Mouse (Mus musculus): Measurements from ENCODE around the gene Chst8.

Gene Chst8

GRCm38 (mm10) chr7:34752151-34752762, 60.3 kb downstream of the Chst8 start:
- DNase-seq (ENCODE audit: low read depth, low spot score) = peak; percentile 69

GRCm38 (mm10) chr7:34750350-34750749, 62.2 kb downstream of the Chst8 start:
- DNase-seq (ENCODE audit: low read depth, low spot score) = no peak

- DNase-seq (ENCODE audit: low read depth, low spot score) = no peak
Measured at GRCm38 (mm10) chr7:34749753-34750152, 62.8 kb downstream of the Chst8 start.

GRCm38 (mm10) chr7:34748501-34748900, 64.0 kb downstream of the Chst8 start:
- no peak for DNase-seq (ENCODE audit: low read depth, low spot score)

GRCm38 (mm10) chr7:34747661-34748060, 64.8 kb downstream of the Chst8 start:
- DNase-seq (ENCODE audit: low read depth, low spot score) = no peak

- DNase-seq (ENCODE audit: low read depth, low spot score) = peak; percentile 47
Measured at GRCm38 (mm10) chr7:34746586-34746985, 65.9 kb downstream of the Chst8 start.

GRCm38 (mm10) chr7:34746165-34746564, 66.3 kb downstream of the Chst8 start:
- DNase-seq (ENCODE audit: low read depth, low spot score) = no peak

GRCm38 (mm10) chr7:34745426-34745825, 67.1 kb downstream of the Chst8 start:
- DNase-seq (ENCODE audit: low read depth, low spot score) = no peak

GRCm38 (mm10) chr7:34744994-34745393, 67.5 kb downstream of the Chst8 start:
- DNase-seq (ENCODE audit: low read depth, low spot score) = no peak

- no peak for DNase-seq (ENCODE audit: low read depth, low spot score)
Measured at GRCm38 (mm10) chr7:34743411-34744085, 69.0 kb downstream of the Chst8 start.

- no peak for DNase-seq (ENCODE audit: low read depth, low spot score)
Measured at GRCm38 (mm10) chr7:34739371-34739770, 73.1 kb downstream of the Chst8 start.

- DNase-seq (ENCODE audit: low read depth, low spot score) = no peak
Measured at GRCm38 (mm10) chr7:34737206-34737605, 75.3 kb downstream of the Chst8 start.

GRCm38 (mm10) chr7:34734348-34734747, 78.2 kb downstream of the Chst8 start:
- DNase-seq (ENCODE audit: low read depth, low spot score) = no peak

GRCm38 (mm10) chr7:34728931-34729330, 83.6 kb downstream of the Chst8 start:
- DNase-seq (ENCODE audit: low read depth, low spot score) = no peak

GRCm38 (mm10) chr7:34725206-34725605, 87.3 kb downstream of the Chst8 start:
- DNase-seq (ENCODE audit: low read depth, low spot score) = no peak

- no peak for DNase-seq (ENCODE audit: low read depth, low spot score)
Measured at GRCm38 (mm10) chr7:34722551-34723230, 89.8 kb downstream of the Chst8 start.

- DNase-seq (ENCODE audit: low read depth, low spot score) = no peak
Measured at GRCm38 (mm10) chr7:34722151-34722550, 90.4 kb downstream of the Chst8 start.

- peak; percentile 74 for DNase-seq (ENCODE audit: low read depth, low spot score)
Measured at GRCm38 (mm10) chr7:34721650-34722048, 90.9 kb downstream of the Chst8 start.

GRCm38 (mm10) chr7:34720882-34721649, 91.4 kb downstream of the Chst8 start:
- no peak for DNase-seq (ENCODE audit: low read depth, low spot score)

- DNase-seq (ENCODE audit: low read depth, low spot score) = peak; percentile 70
Measured at GRCm38 (mm10) chr7:34719599-34719998, 92.9 kb downstream of the Chst8 start.

GRCm38 (mm10) chr7:34718651-34719050, 93.9 kb downstream of the Chst8 start:
- no peak for DNase-seq (ENCODE audit: low read depth, low spot score)

Measured in mesoderm, embryonic 11.5 days (tissue).